Mouse (Mus musculus): ENCODE measurements at regions not wholly inside any gene's neighbourhood (a gene's known extent, or its start where the extent isn't known, plus 50 kb on each side); places are given as distances from the start of the nearest gene placed in this dataset.

- DNase-seq (ENCODE audit: extremely low read depth, low read depth, low spot score), result no peak
Measured at GRCm38 (mm10) chrX:142456022-142456421, 65.7 kb upstream of the Acsl4 start.

DNA sequence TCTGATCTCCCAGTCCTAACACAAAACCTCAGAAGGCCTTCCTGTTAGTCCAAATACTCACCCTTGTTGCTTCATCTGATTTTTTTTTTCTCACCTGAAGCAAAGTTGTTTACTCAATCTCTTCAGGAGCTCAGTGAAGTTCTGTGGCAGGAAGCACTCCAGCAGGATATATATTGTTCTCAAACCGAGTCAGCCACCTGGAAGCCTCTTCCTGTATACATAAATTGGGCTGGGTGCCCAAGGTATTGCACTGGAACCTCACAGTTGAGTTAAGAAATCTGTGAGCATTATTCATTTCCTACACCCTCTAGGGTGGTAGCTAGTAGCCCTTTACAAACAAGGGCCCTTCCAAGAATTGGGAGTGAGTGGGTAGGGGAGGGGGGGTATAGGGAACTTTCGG is 73.8 kb upstream of the Acsl4 start:
- DNase-seq (ENCODE audit: extremely low read depth, low read depth, low spot score), result peak; percentile 80

GRCm38 (mm10) chrX:142464756-142465155 is 74.4 kb upstream of the Acsl4 start:
- DNase-seq (ENCODE audit: extremely low read depth, low read depth, low spot score), result peak; percentile 83

DNA sequence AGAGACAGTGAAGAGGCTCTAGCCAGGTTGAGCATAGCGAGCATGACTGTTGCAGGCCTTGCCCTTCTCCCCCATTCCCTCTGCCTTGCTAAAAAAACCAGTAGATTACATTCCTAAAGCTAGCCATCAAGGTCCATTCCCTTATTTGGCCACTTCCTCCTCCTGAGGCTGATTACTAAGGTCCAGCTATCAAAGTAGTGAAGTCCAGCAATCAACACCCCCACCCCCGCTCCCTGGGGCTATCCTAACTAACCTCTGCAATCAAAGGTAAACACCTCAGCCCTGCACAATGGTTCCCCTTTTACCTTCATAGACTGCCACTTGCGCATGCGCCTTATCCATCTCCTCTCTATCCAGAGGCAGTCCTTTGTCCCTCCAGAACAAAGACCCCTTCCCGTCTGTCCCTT is 77.5 kb upstream of the Acsl4 start:
- DNase-seq (ENCODE audit: extremely low read depth, low read depth, low spot score), result no peak

DNA sequence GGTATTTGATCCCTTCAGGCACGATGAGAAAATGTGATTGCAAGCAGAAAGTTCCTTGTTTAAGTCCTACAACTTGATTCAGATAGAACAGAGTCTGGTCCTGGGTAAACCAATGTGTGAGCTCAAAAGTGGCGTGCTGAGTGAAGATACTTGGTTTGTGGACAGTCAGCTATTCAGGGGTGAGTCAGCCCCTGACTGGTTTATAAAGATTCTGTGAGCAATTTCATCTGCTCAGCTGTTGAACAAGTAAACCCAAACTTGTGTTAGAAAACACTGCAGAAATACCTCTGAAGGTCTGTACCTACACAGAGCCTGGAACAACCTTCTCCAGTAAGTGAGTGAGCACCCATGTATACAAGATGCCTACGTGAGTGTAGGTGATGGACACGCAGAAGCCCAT is 78.1 kb upstream of the Acsl4 start:
- DNase-seq (ENCODE audit: extremely low read depth, low read depth, low spot score), result no peak

DNA sequence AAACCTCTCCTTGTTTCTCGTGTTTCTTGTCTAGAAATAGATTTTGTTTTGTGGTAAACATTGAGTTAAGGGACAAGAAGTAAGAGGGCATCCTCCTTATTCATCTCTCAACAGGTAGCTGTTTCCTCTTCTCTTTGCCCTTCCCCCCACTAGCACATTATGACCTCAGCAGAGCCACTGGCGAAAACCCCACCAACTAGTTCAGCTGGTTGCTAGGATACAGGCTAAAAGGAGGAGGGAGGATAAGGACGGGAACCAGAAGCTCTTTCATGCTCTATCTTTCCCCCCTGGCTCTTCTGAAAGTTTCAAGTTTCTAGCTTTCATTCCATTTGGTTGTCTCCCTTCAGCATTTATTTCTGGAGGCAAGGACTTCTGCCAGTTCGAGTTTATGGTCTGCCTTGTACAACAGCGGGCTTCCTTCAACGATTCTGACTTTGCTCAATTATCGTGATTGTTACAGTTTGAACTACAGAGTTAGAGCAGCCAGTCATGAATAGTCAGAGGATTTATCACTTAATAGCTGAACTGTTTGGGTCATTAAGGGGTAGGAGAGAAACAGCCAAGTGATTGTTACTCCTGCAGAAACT is 78.8 kb upstream of the Acsl4 start:
- no peak for DNase-seq (ENCODE audit: extremely low read depth, low read depth, low spot score)

GRCm38 (mm10) chrX:142470083-142470482 is 79.7 kb upstream of the Acsl4 start:
- no peak for DNase-seq (ENCODE audit: extremely low read depth, low read depth, low spot score)

GRCm38 (mm10) chrX:142481203-142481815 is 91.0 kb upstream of the Acsl4 start:
- DNase-seq (ENCODE audit: extremely low read depth, low read depth, low spot score), result no peak

DNA sequence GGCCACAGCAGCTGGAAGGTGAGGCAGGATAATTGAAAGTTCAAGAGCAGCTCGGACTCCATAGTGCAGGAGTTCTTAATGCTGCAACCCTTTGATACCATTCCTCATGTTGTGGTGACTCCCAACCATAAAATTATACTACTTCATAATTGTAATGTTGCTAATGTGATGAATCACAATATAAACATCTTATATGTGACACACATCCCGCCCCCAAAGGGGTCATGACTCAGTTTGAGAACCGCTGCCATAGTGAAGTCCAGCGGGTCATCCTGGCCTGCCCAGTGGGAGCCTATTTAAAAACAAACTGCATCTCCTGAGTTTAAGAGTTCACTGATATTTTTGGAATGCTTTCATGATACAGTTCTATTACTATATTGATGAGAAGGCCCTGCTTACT is 97.7 kb upstream of the Acsl4 start:
- DNase-seq (ENCODE audit: extremely low read depth, low read depth, low spot score), result no peak

- peak; percentile 45 for DNase-seq (ENCODE audit: extremely low read depth, low read depth, low spot score)
Measured at GRCm38 (mm10) chrX:142490093-142490717, 99.9 kb upstream of the Acsl4 start.

- DNase-seq (ENCODE audit: extremely low read depth, low read depth, low spot score), result no peak
Measured at GRCm38 (mm10) chrX:142501094-142501493, 110.8 kb upstream of the Acsl4 start.

GRCm38 (mm10) chrX:142504962-142505361 is 114.6 kb upstream of the Acsl4 start:
- DNase-seq (ENCODE audit: extremely low read depth, low read depth, low spot score), result peak; percentile 52

DNA sequence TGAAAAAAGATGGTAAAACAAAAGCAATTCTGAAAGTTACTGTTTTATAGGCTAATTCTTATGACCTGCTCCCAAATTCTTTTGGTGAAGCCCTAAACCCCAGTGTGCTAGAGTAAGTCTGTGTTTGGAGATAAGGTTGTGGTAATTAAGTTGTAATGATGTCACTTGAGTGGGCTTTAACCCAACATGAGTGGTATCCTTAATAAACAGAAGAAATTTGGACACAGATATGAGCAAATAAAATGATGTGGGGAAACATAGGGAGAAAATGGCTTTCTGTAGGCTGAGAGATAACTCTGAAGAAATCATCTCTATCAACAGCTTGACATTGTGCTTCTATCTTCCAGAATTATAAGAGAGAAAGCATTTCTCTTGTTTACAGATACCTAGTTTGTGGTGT is 117.1 kb upstream of the Acsl4 start:
- no peak for DNase-seq (ENCODE audit: extremely low read depth, low read depth, low spot score)

DNA sequence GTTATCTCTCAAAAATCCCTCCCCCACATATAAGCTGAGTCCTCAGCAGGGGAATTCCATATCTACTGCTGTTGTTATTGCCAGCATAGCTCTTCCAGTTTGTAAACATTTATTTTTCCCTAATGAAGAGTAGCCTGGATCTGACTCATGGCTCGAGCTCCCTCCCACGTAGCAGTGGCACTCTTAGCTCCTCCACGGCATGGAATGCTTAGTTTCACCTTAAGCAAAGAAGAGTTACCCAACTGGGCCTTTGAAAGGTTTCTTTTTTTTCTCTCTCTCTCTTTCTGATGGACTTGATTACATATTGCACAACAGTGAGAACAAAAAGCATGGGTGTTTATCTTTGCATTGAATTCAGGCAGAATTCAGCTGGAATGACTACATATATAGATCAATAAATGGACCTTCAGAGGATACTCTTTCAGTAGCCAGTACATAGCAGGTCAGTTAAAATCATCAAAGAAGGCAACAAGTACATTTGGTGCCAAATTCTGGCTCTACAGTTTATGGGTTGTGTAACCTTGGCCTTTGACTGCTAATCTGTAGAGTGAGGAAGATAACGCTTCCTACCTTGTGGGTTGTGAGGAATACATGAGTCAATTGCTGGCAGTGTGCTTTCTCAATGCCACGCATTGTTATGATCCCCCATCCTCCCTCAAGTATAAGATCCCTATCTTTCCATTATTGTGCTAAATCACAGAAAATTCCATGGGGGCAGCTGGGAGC is 126.2 kb upstream of the Acsl4 start:
- DNase-seq (ENCODE audit: extremely low read depth, low read depth, low spot score), result peak; percentile 74

- peak; percentile 67 for DNase-seq (ENCODE audit: extremely low read depth, low read depth, low spot score)
Measured at GRCm38 (mm10) chrX:142517205-142517604, 126.9 kb upstream of the Acsl4 start.

DNA sequence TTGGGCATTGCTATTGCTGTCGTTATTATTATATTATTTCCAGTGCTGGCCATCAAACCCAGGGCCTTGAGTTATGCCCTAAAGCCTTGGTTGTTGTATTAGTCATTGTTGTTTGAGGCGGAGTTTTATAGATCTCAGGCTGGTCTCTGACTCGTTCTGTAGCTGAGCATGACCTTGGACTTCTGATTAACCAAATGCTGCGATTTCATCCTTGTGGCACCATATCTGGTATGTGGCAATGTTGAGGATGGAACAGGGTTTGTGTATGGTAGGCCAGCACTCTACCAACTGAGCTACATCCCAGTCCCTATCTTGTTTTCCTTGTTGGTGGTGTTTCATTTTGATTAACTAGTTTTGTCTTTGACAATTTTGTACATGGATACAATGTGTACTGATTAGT is 130.7 kb upstream of the Acsl4 start:
- no peak for DNase-seq (ENCODE audit: extremely low read depth, low read depth, low spot score)

- DNase-seq (ENCODE audit: extremely low read depth, low read depth, low spot score), result no peak
Measured at GRCm38 (mm10) chrX:142526953-142527352, 136.6 kb upstream of the Acsl4 start.

GRCm38 (mm10) chrX:142529892-142530291 is 139.6 kb upstream of the Acsl4 start:
- no peak for DNase-seq (ENCODE audit: extremely low read depth, low read depth, low spot score)

- no peak for DNase-seq (ENCODE audit: extremely low read depth, low read depth, low spot score)
Measured at GRCm38 (mm10) chrX:142534780-142535179, 144.4 kb upstream of the Acsl4 start.

DNA sequence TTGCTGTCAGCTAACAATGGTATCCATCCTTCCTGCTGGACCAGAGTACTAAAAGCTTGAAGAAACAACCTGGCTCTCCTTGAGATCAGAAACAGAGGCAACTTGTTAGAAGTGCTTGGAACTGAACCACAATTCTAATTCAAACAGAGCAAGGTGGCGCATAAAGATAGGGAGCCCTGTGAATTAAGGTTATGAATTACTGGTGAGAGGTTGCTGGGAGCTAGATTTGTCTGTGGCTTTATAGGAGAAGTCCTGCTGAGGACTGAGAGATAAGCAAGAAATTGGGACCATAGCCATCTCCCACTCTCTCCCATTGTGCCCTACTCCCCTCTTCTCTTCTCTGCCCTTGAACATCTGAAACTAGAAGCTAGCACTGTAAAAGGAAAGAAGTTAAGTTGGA is 145.2 kb upstream of the Acsl4 start:
- no peak for DNase-seq (ENCODE audit: extremely low read depth, low read depth, low spot score)

DNA sequence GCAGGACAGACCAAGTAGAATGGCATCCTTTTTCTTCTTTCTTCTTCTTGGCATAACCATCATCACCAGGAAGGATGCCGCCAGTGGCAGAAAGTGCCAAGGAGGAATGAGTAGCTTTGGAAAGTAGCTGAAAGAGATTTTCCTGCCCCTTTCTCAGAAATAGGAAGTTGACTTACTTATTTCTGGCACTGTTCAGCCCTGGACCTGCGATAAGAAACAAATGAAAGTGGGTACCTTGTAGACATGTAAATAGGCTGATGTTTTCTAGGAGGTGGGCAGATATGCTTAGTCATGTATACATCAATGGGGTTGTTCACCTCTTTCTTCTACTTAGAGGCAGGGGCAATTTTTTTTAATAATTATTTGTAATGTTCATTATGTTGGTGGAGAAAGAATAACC is 145.3 kb upstream of the Tmem164 start:
- no peak for DNase-seq (ENCODE audit: extremely low read depth, low read depth, low spot score)
